Mouse (Mus musculus): ENCODE measurements around the gene Iqcd. TPM values are rescaled to one million over a fixed set of nuclear protein-coding genes. Genes with fewer than 3 reads are reported as not detected.

Iqcd gene
- total RNA-seq, 2 experiments from 2014 or later = 0.35 to 1.2 TPM

GRCm38 (mm10) chr5:120571056-120571740, 17.6 kb upstream of the Iqcd start:
- no peak for DNase-seq

GRCm38 (mm10) chr5:120574469-120575063, 14.2 kb upstream of the Iqcd start:
- no peak for DNase-seq

- no peak for DNase-seq
Observed at GRCm38 (mm10) chr5:120576781-120577301, 12.0 kb upstream of the Iqcd start.

- no peak for DNase-seq
Observed at GRCm38 (mm10) chr5:120577935-120578441, 10.8 kb upstream of the Iqcd start.

- no peak for DNase-seq
Observed at GRCm38 (mm10) chr5:120578504-120579081, 10.2 kb upstream of the Iqcd start.

GRCm38 (mm10) chr5:120579211-120579897, 9.5 kb upstream of the Iqcd start:
- DNase-seq = no peak

- DNase-seq = no peak
Observed at GRCm38 (mm10) chr5:120579898-120580626, 8.8 kb upstream of the Iqcd start.

GRCm38 (mm10) chr5:120582002-120582401, 6.8 kb upstream of the Iqcd start:
- DNase-seq = no peak

GRCm38 (mm10) chr5:120583511-120583910, 5.3 kb upstream of the Iqcd start:
- DNase-seq = no peak

- no peak for DNase-seq
Observed at GRCm38 (mm10) chr5:120584968-120585367, 3.8 kb upstream of the Iqcd start.

GRCm38 (mm10) chr5:120586741-120587615, 1.8 kb upstream of the Iqcd start:
- DNase-seq = no peak

- no peak for DNase-seq
Observed at GRCm38 (mm10) chr5:120587616-120587926, 1.2 kb upstream of the Iqcd start.

- DNase-seq = no peak
Observed at GRCm38 (mm10) chr5:120587940-120588568, 762 bp upstream of the Iqcd start.

- DNase-seq = no peak
Observed at GRCm38 (mm10) chr5:120590356-120591010, 1.7 kb downstream of the Iqcd start.

GRCm38 (mm10) chr5:120592141-120592540, 3.3 kb downstream of the Iqcd start:
- DNase-seq = no peak

GRCm38 (mm10) chr5:120594485-120594884, 5.7 kb downstream of the Iqcd start:
- no peak for DNase-seq

- no peak for DNase-seq
Observed at GRCm38 (mm10) chr5:120599625-120600024, 10.8 kb downstream of the Iqcd start.

GRCm38 (mm10) chr5:120600946-120601668, 12.3 kb downstream of the Iqcd start:
- no peak for DNase-seq

- no peak for DNase-seq
Observed at GRCm38 (mm10) chr5:120602210-120602609, 13.4 kb downstream of the Iqcd start.

- DNase-seq = no peak
Observed at GRCm38 (mm10) chr5:120603515-120603914, 14.7 kb downstream of the Iqcd start.
